Mouse (Mus musculus) heart, postnatal 14 days (tissue): ENCODE measurements around the gene Slc10a7. TPM values are rescaled to one million over a fixed set of nuclear protein-coding genes. Genes with fewer than 3 reads are reported as not detected.
"Not testable (repeated sequence)": the region's sequence is repeated elsewhere in the genome, so short reads cannot be mapped to it uniquely, and the experiment has no call there.

Source experiments
- DNase-seq, 2 experiments: peaks; one replicate each; pipeline ENCODE4 v3.0.0; 2021 to 2022
- intact Hi-C: fragments of 180-260 bp; cut with DNase I; formaldehyde crosslinking; loops from one replicate; pipeline ENCODE4 v1.15.1; 2025
- long read RNA-seq, 2 experiments: library from polyadenylated mRNA; stranded (forward); transcript quantifications; one replicate each; pipeline ENCODE4 v2.0.0; 2021
- total RNA-seq, 2 experiments: library from RNA; stranded (reverse); gene quantifications; 2 replicates each; pipeline ENCODE4 v1.2.3; 2021

The Slc10a7 gene
- total RNA-seq = 1 to 10 TPM; 7.6 to 9.0 TPM
- long read RNA-seq, experiment 1, partial matches to known transcripts = 1 of 6 reads
- long read RNA-seq, experiment 1, other reads (novel, unspliced or antisense) = 2 of 6 reads
- long read RNA-seq, experiment 2, transcript Slc10a7-201 (12 exons, 3,595 nt) = major isoform, 8 of 9 reads
- long read RNA-seq, experiment 2, partial matches to known transcripts = 0 of 9 reads
- long read RNA-seq, experiment 2, other reads (novel, unspliced or antisense) = 1 of 9 reads

DNA sequence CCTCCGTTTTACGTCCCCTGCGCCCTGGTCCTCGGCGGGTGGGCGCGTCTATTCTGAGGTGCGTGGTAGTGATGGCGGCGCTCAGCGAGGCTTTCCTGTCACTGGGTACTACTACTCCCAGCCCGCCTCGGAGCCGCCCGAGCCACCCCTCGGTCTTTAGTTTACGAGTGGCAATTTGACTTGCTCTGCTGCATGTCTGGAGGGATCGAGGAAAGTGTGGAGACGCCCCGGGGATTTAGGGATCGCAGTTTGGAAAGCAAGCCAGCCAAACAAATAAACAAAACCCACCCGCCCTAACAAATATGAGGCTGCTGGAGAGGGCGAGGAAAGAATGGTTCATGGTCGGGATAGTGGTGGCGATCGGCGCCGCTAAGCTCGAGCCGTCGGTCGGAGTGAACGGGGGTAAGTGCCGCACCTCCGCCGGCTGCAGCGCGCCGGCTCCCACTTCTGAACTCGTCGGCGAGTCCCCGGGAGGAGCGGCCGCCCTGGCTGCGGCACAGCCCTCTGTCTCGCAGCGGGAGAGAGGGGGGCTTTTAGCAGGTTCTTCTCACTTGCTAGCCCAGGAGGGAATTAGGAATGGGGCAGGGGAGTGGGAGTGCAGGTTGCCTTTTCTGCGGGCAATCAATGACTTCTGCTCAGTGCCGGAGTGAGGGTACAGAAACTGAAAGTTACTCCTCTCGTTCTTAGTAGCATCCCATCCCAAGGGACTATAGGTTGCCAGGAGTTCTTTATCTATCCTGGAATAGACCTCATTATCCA lies at the start of gene Slc10a7:
Gene Slc10a7 (plus strand): TSS at position 74 of the 759 bp plus-strand sequence.
- intact Hi-C loops = loop anchor here (2.0 to 5.0 kb wide), 3 partner anchors 138 to 313 kb away; partner anchors contain the start of gene Lsm6
- DNase-seq = peak; percentile 84 to 86

DNA sequence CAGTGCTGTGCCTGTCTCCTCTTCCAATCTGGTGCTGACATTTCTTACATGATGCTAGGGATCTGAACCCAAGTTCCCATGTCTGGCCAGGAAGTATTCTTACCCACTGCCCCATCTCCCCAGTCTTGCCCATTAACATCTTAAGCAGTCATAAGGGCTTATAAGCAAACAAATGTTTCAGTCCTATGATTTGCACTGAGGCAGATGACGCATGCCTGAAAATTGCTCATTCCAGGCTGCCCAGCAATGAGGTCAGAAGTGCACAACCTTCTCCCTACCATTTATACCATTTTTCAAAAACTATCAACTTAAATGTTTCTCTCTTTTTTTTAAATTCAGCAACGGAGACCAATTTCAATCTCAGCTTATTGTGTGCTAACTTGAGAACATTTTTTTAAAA lies 45.2 kb upstream of the Slc10a7 start:
- intact Hi-C loops = no loop called here
- no peak for DNase-seq

DNA sequence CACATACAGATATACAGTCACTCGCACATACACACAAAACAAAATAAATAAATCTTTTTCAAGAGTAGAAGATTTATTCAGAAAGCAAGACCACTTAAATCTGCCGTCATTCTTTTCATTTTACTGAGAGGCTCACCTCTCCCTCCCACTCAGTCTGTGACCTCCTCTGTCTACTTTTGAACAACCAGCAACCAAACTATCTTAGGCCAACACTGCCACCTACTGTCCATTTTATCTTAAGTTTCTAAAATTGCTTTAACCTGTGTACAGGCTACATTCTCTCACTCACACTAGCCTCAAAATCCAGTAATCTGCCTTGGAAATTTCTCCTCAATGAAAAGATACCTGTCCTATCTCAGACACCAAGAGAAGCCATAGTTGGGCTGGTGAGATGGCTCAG lies 41.3 kb upstream of the Slc10a7 start:
- intact Hi-C loops = no loop called here
- no peak for DNase-seq

DNA sequence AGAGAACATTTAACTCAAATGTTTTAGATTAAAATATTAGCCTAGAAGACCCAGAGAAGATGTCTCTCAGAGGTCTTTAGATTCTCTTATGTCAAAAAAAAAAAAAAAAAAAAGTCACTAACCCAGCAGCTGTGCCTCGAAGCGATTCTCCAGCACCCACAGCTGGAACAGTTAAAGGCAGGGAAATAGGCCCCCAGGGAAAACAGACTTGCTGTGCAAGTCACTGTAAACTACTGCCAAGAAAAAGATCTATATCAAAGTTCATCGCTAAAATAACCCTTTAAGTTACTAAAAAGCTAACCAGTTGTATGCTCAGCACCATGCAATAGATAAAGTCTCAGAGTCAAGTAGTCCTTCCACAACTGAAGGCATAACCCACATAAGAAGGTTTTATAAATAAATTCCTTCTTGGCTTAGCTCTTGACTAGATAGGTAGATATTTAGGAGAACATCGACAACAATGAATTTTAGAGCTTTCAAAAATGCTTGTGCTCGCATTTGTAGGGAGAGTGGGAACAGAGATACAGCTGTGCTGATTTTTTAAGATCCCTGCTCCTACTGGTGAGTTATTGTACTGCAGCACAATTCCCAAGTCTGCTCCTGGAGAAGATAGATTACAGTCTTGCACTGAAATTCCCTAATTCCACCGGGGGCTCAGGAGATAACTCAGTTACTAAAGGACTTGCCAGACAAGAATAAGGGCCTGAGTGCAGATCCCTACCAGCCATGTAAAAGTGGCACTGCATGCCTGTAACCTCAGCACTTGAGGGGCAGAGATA lies 31.9 kb upstream of the Slc10a7 start:
- DNase-seq = peak in 1 of 2 experiments; percentile 2
- intact Hi-C loops = no loop called here

DNA sequence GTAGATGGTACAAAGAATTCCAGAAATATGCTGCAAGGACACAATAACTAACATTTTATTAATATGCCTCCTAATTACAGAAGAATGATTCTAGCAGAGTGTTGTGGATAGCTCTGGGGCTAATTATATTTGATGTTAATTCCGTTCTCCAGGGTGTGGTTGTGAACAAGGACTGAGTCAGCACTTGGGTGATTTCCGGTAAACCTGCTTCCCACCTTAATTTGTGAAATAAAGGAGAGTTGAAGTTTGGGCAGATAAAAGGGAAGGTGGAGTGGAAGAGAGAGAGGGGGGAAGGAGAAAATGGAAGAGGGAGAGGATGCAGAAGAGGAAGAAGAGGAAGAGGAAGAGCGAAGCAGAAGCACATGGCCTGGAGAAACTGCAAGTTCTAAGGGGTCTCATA lies 19.4 kb upstream of the Slc10a7 start:
- intact Hi-C loops = no loop called here
- no peak for DNase-seq

DNA sequence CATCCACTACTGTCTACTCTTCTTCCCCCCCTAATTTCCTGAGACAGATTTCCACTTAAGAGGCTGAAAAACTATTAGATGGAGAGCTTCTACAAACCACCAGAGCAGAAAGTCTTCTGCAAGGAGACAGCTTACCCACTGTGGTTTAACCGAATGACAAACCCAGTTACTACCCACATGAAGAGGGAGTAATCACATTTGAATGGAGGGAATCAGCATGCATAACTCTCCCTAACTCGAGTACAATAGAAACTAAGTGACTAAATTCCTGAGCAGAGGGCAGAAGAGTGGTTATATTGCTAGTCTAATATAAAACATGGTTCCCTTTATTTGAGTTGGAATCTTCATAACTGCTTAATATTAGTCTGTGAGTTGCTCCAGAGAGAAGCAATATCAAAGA lies 16.1 kb upstream of the Slc10a7 start:
- intact Hi-C loops = no loop called here
- DNase-seq = no peak

DNA sequence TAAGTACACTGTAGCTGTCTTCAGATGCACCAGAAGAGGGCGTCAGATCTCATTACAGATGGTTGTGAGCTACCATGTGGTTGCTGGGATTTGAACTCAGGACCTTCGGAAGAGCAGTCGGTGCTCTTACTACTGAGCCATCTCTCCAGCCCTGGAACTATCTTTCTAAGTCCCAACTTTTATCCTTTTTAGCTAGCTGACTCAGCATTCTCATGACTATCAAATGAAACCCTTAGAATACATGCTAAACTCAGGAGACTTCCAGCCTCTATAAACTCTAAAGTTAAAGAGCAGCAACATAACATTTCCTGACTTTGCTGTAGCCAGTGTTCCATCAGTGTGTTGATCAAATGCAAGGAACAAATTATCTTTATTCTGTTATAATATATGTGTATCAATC lies 12.9 kb upstream of the Slc10a7 start:
- intact Hi-C loops, DNase-seq: not testable (repeated sequence)

DNA sequence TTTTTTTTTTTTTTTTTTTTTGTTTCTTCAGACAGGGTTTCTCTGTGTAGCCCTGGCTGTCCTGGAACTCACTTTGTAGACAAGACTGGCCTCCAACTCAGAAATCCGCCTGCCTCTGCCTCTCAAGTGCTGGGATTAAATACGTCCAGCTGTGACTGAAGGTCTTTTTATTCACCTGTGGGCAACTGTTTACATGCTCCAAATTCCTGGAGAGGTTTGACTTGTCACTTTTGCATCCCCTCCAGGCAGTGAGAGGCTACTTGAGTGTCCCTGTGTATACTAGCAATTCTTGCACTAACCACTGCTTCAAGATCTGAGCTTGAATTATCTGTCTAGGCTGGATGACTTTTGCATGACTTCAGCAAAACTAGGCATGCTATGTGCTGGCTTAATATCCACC lies 6.4 kb upstream of the Slc10a7 start:
- intact Hi-C loops = no loop called here
- DNase-seq = no peak

DNA sequence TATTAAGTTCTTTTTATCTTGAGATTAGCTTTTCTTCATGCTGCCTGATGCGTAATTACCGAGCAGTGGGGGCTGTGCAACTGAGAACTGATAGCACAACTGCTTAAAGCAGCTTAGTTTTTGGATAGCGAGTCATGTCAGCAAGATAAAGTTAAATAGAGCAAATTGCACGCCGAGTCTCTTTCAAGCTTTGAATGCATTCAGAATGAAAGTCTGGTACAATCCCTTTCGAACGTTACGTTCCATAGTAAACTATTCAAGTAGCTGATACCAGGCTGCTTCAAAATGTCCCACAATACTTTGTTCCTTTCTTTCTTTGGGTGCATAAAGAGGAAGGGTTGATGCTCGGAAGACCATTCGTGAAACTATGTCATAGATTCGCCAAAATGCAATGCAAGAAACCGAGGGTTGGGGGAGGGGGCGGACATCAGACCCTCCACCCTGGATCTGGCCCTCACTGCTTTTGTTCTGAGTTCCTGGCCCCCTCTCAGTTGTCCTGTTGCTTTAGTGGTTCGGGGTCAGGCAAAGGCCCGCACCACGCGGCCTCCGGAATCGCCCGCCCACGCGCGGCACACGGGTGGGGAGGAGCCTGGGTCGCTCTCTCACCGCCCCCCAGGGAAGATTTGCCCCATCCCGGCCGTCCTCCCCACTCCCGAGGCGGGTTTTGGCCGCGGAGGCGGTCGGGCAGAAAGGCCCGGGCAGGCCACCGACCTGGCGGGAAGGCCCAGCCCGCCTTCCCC lies 997 bp upstream of the Slc10a7 start:
- DNase-seq = peak; percentile 63 to 66

DNA sequence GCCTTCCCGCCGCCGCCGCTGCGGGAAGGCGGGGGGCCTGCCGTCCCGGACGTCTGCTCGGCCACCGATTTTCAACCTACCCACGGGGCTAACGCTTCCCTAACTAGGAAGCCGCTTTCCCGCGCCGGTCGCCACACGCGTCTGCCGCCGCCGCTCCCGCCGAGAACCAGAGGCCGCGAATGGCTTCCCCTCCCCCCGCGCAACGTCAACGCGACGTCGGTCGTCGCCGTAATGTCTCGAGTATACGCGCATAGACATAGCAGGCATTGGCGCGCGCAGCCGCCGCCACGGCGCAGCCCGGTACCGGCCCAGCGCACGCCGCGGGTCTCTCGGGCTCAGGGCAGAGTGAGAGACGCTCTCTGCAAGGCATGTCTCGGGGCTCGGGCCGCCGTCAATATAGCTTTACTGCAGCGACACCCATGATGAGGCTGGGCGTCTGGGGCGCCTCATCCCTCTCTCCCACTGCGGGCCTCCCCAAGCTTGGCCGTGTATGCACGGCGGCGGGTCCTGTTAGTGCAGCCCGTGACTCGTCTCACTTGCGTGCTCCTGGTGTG lies 350 bp upstream of the Slc10a7 start, which contains the start of gene Rbmxl1:
Gene Rbmxl1 (minus strand): TSS at position 180 of the 554 bp plus-strand sequence.
- intact Hi-C loops = loop anchor here (2.0 to 5.0 kb wide), 2 partner anchors 139 to 232 kb away; no protein-coding TSS in a partner anchor

More for the DNA sequence above, 997 bp upstream of the Slc10a7 start:
- intact Hi-C loops = loop anchor here (2.0 to 5.0 kb wide), 2 partner anchors 139 to 233 kb away; no protein-coding TSS in a partner anchor

DNA sequence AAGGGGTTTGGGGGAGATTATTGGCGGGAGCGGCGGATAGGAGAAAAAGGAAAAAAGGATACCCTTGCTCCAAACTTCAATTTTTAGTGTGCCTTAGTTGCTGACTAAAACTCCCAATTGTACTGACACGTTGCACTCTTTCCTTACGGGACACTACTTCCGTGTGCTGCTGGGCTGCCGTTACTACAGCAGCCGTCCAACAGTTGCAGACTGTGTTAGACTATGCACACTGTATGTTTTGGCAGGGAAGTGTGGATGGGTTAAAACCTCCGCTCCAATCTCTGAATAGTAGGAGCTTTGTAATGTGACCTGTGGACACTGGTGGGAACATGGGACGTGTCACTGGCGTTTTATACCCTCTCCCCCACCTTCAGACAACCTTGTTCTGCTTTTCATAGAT lies 948 bp downstream of the Slc10a7 start:
- intact Hi-C loops = loop anchor here (5.0 kb wide), 1 partner anchor 312 kb away; the partner anchor contains the start of gene Lsm6
- DNase-seq = no peak

More for the DNA sequence above, 350 bp upstream of the Slc10a7 start, which contains the start of gene Rbmxl1:
- peak; percentile 92 to 95 for DNase-seq

DNA sequence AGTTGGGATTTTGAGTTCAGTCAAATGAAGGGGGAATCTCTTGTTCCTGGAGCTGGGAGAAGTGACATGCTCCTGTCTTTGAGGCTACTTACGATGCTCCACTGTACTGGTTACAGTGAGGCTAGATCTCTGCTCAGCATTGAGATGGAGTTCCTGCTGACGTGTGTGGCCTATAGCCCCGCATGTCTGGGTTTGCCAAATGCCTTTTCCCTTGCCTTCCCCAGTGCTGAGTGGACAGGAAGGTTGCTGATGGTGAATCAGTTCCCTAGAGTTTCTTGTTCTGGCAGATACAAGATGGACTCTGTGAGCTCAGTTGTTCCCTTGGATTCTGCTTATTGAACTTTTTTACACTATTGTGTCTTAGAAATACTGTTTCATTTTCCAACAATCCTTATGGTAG lies 1.8 kb downstream of the Slc10a7 start:
- intact Hi-C loops = loop anchor here (5.0 kb wide), 1 partner anchor 311 kb away; the partner anchor contains the start of gene Lsm6
- DNase-seq = no peak

DNA sequence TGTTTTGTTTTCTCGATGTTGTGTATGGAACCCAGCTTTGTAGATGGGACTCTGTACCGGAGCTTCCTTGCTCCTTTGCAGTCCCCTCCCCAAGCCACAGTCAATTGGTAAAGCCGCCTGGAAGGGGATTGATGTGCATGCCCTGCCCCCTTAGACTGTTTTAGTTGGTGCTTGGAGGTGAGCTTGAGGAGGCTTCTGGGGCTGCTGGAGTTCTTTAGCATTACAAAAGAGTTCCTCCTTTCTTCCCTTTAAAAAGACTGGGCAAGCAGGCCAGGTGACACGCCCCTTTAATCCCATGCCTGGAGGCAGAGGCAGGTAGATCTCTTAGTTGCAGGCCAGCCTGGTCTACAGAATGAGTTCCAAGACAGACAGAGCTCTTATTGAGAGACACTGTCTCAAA lies 4.0 kb downstream of the Slc10a7 start:
- no peak for DNase-seq
- intact Hi-C loops = loop anchor here (5.0 kb wide), 1 partner anchor 309 kb away; the partner anchor contains the start of gene Lsm6

DNA sequence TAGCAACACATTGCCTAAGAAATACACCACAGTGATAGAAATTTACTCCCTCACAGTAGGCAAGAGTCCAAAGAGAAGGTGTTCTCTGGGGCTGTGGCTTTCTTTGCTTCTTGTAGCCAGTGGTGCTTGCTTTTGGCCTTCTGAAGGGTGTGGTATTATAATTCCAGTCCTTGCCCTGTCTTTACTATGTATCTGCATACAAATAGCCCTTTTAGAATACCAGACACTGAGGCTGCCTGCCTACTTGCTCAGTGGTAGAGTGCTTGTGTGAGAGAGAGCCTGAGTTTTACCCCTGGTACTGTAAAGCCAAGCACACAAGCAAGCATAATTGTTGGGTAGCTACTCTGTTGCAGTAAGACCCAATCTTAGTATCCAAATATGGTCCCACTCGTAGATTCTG lies 5.6 kb downstream of the Slc10a7 start:
- intact Hi-C loops = loop anchor here (5.0 kb wide), 1 partner anchor 308 kb away; the partner anchor contains the start of gene Lsm6
- no peak for DNase-seq

DNA sequence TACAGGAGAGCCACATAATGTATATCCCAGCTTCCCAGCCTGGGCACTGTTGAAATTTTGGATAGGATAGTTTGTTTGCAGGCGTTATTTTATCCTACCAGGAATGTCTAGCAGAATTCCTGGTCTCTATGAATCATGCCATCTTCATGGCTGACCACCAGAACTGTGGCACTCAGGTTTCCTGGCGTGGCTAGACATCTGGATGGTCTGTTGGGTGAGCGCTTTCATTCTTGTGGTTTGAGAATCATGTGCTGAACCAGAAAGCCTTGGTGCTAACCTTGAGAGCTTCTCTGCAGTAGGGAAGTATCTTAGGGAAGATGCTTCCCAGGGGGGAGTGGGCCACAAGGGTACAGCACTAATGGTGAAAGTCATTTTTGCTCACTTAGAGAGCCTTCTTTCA lies 6.0 kb downstream of the Slc10a7 start:
- intact Hi-C loops = no loop called here
- DNase-seq = no peak

DNA sequence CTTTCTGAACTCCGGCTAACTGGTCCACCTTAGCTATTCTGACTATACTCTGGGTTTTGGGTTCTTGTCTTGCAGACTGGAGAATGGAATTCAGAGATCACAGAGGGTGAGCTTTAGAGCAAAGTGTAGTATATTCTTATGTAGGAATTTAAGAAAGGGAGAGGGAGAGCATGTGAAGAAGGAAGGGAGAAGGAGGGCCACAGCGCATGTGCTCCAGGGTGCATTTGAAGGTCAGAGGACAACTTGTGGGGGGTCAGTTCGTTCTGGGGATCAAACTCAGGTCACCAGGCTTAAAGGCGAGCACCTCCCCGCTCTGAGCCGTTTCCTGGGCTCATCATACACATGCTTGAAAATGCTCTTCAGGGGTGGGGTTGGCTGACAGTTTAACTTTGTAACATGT lies 24.8 kb downstream of the Slc10a7 start:
- DNase-seq = no peak
- intact Hi-C loops = no loop called here

DNA sequence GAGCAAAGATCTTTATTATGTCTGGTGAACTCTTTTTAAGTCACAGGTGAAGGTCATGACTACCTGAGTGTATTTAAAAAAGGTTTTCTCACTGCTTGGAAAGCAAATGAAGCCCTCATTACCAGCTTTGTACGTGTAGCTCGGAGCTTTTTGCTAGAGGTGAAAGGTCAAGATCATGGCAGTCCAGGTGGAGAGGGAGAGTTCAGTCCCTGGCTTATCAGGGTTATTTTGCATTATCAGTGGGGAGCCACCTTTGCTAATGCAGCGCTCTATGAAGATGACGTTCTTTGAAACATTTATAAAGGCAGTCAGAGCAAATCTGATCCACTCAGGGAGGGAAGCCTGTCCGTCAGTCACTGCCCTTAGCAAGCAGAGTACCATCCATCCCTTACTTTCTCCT lies 27.6 kb downstream of the Slc10a7 start:
- intact Hi-C loops = no loop called here
- DNase-seq = no peak

DNA sequence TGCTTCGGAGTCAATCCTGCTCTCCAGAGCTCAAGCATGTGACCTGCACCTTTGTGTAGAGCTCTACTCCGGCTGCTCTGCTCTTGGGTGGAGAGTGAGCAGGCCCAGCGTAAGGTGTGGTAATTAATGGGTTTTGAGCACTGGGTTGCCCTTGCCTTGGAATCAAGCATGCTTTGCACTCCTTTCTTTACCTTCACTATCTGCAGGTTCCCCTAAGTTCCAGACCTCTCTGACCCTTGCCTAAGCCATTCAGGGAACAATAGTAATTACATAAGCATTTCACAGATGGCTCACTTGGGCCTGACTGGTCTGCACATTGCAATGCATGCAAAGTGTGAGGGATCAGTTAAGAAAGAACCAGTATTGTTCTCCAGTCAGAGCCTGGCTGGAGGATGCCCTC lies 28.6 kb downstream of the Slc10a7 start:
- DNase-seq = no peak
- intact Hi-C loops = no loop called here

DNA sequence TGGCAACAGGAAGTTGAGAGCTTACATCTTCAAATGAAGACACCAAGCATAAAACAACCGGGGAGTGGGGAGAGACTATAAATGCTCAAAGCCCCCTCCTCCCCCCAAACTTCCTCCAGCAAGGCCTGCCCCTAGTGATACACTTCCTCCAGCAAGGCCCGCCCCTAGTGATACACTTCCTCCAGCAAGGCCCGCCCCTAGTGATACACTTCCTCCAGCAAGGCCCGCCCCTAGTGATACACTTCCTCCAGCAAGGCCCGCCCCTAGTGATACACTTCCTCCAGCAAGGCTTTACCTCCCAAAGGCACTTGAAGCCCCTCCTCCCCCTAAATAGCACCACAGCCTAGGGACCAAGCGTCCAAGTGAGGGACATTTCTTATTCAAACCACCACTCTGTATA lies 33.5 kb downstream of the Slc10a7 start:
- intact Hi-C loops, DNase-seq: not testable (repeated sequence)

DNA sequence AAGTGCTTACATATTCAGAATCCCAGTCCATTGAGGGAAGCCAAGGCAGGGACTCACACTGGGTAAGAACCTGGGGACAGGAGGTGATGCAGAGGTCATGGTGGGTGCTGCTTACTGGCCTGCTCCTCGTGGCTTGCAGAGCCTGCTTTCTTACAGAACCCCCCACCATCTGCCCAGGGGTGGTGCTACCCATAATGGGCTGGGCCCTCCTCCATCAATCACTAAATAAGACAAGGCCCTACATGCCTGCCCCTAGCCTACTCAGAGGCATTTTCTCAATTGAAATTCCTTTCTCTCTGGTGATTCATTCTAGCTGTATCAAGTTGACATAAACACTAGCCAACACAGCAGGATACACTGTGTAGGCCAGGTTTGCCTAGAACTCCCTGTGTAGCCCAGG lies 34.5 kb downstream of the Slc10a7 start:
- no peak for DNase-seq
- intact Hi-C loops = no loop called here
